ENCODE assay signal across 25 mouse cellular contexts in genomic region chr1:137669849-137670248, GRCm38 (mm10).
A peak's percentile ranks its signal among the peaks of the same experiment; 100 is the strongest.
DNase-seq lines count a peak whose midpoint lies in the region; ATAC-seq and TF ChIP-seq lines count a peak whose summit lies in the region.
"Had no signal": no experiment of that assay in that cellular context is flagged by ENCODE, and none has a peak within 500 bp of the region (broad histone marks: within the 10 kb centered on the region; RNA-seq: fewer than 3 reads in every experiment).

No protein-coding gene starts in this region.

- 70% methylated on average over 3 of the region's 3 CpGs for whole genome bisulfite sequencing in midbrain, postnatal 0 days

- intact Hi-C loops in left cerebral cortex, adult 2 months (cut with DNase I), result loop anchor here (10.0 kb wide), 1 partner anchor 335 kb away; no protein-coding TSS in a partner anchor

- peak overlapping the region; percentile 68 for H3K27ac ChIP-seq in left cerebral cortex, adult 2 months
- no peak overlapping the region for H3K27ac ChIP-seq in midbrain, postnatal 0 days (ENCODE audit: low read depth, low read length)
- H3K27ac ChIP-seq: embryonic facial prominence, embryonic 12.5 days; heart, embryonic 13.5 days; hindbrain, embryonic 12.5 days; kidney, embryonic 15.5 days; midbrain, embryonic 12.5 days; stomach, postnatal 0 days had no signal

- H3K4me1 ChIP-seq in midbrain, postnatal 0 days (ENCODE audit: insufficient read depth, low read length), result no peaks in the 10 kb centered on the region
- H3K4me1 ChIP-seq: embryonic facial prominence, embryonic 12.5 days; hindbrain, embryonic 12.5 days; midbrain, embryonic 12.5 days had no signal

- no peaks in the 10 kb centered on the region for H3K9me3 ChIP-seq in midbrain, postnatal 0 days (ENCODE audit: low read length)
- H3K9me3 ChIP-seq: embryonic facial prominence, embryonic 12.5 days; heart, embryonic 13.5 days; hindbrain, embryonic 12.5 days; kidney, embryonic 15.5 days; limb, embryonic 12.5 days; midbrain, embryonic 12.5 days had no signal

- H3K4me2 ChIP-seq in midbrain, postnatal 0 days (ENCODE audit: low read depth, low read length, poor library complexity, severe bottlenecking), result no peak overlapping the region
- H3K4me2 ChIP-seq: embryonic facial prominence, embryonic 12.5 days; heart, embryonic 13.5 days; hindbrain, embryonic 12.5 days; kidney, embryonic 15.5 days; limb, embryonic 12.5 days; liver, embryonic 11.5 days; midbrain, embryonic 12.5 days had no signal

- H3K4me3 ChIP-seq in left cerebral cortex, adult 2 months, result no peak overlapping the region
- H3K4me3 ChIP-seq in midbrain, postnatal 0 days (ENCODE audit: low read depth, low read length), result no peak overlapping the region
- H3K4me3 ChIP-seq: embryonic facial prominence, embryonic 12.5 days; heart, embryonic 13.5 days; hindbrain, embryonic 12.5 days; kidney, embryonic 15.5 days; limb, embryonic 12.5 days; midbrain, embryonic 12.5 days had no signal

- H3K9ac ChIP-seq in midbrain, postnatal 0 days (replicated peaks; ENCODE audit: low read length, poor library complexity, severe bottlenecking), result no peak overlapping the region
- H3K9ac ChIP-seq: embryonic facial prominence, embryonic 12.5 days; heart, embryonic 13.5 days; hindbrain, embryonic 12.5 days; kidney, embryonic 15.5 days; limb, embryonic 12.5 days; liver, postnatal 0 days; midbrain, embryonic 12.5 days had no signal

- peak; percentile 70 to 73 for DNase-seq in frontal cortex, adult 2 months (ENCODE audit: extremely low spot score in 1 of 2, low spot score in 1 of 2)
- no peak for DNase-seq in frontal cortex, postnatal 25 days (ENCODE audit: low spot score in 2 of 2)
- DNase-seq in right cerebral cortex, postnatal 36 days (ENCODE audit: low spot score in 2 of 2), result peak; percentile 39 to 80
- DNase-seq in right cerebral cortex, postnatal 4 days, result no peak
- no peak for DNase-seq in left cerebral cortex, adult 2 months (ENCODE audit: extremely low spot score in 1 of 2, low spot score in 2 of 2)
- peak; percentile 92 for DNase-seq in telencephalon, adult 2 months (ENCODE audit: low read depth, low spot score)
- no peak for DNase-seq in midbrain, postnatal 0 days (ENCODE audit: low spot score)
- no peak for DNase-seq in cerebellum, postnatal 14 days
- DNase-seq: adrenal gland, postnatal 25 days; cerebellum, adult 9-11 months; gastrocnemius, postnatal 25 days; heart, postnatal 14 days; kidney, adult 11 months; kidney, postnatal 36 days; liver, postnatal 0 days had no signal

- ATAC-seq in midbrain, postnatal 0 days (ENCODE audit: low FRiP score), result no peak
- ATAC-seq: CD4-positive, CD25-positive, alpha-beta regulatory T cell, adult 4 months; liver, postnatal 0 days; lung, postnatal 0 days had no signal

- H3K36me3 ChIP-seq in midbrain, postnatal 0 days (ENCODE audit: insufficient read depth, low read length), result no peaks in the 10 kb centered on the region
- H3K36me3 ChIP-seq: embryonic facial prominence, embryonic 12.5 days; heart, embryonic 13.5 days; hindbrain, embryonic 12.5 days; kidney, embryonic 15.5 days; limb, embryonic 12.5 days; midbrain, embryonic 12.5 days had no signal

- no peak for TF ChIP-seq CTCF in left cerebral cortex, adult 2 months (IDR thresholded peaks at IDR 0.05)
- no peak for TF ChIP-seq CTCF in midbrain, postnatal 0 days (IDR thresholded peaks at IDR 0.05)

- H3K27me3 ChIP-seq in midbrain, postnatal 0 days (ENCODE audit: insufficient read depth, low read length), result no peaks in the 10 kb centered on the region
- H3K27me3 ChIP-seq: embryonic facial prominence, embryonic 12.5 days; heart, embryonic 13.5 days; hindbrain, embryonic 12.5 days; kidney, embryonic 15.5 days; limb, embryonic 12.5 days; midbrain, embryonic 12.5 days had no signal

Comparison
In these comparisons a context has a peak if more than half of its experiments do, and no peak if none do; other contexts are left out.
1. DNase-seq: peak in frontal cortex, adult 2 months (2 of 2), right cerebral cortex, postnatal 36 days (2 of 2) and telencephalon, adult 2 months (single experiment); none in frontal cortex, postnatal 25 days (0 of 2), right cerebral cortex, postnatal 4 days (single experiment), left cerebral cortex, adult 2 months (0 of 2), midbrain, postnatal 0 days (single experiment) and cerebellum, postnatal 14 days (0 of 2).